Mouse (Mus musculus) embryonic fibroblast, embryonic 13.5 days (primary cell): ENCODE data around the gene Cldn11.

Experiments
- CTCF ChIP-seq: IDR thresholded peaks from 2 replicates; pipeline ENCODE4 v1.5.1; 2011; ENCODE audit warnings: mild to moderate bottlenecking, control low read depth, low read length, moderate library complexity, borderline replicate concordance; ENCODE audit not compliant: insufficient read depth
- POLR2A ChIP-seq: IDR thresholded peaks from 2 replicates; pipeline ENCODE4 v1.6.1; 2011; ENCODE audit warnings: low read depth, mild to moderate bottlenecking, control low read depth, low read length, moderate library complexity

- no peak for TF ChIP-seq CTCF
- no peak for TF ChIP-seq POLR2A
Measured at GRCm38 (mm10) chr3:31100802-31101201, 48.9 kb upstream of the Cldn11 start.
